Mouse (Mus musculus): Measurements from ENCODE around the gene Pptc7. TPM values are rescaled to one million over a fixed set of nuclear protein-coding genes. Genes with fewer than 3 reads are reported as not detected.
A peak's percentile ranks its signal among the peaks of the same experiment; 100 is the strongest.

Pptc7 gene
- 10 to 100 TPM; 65.9 to 69.7 (median 68.8) TPM for total RNA-seq (2022)

DNA sequence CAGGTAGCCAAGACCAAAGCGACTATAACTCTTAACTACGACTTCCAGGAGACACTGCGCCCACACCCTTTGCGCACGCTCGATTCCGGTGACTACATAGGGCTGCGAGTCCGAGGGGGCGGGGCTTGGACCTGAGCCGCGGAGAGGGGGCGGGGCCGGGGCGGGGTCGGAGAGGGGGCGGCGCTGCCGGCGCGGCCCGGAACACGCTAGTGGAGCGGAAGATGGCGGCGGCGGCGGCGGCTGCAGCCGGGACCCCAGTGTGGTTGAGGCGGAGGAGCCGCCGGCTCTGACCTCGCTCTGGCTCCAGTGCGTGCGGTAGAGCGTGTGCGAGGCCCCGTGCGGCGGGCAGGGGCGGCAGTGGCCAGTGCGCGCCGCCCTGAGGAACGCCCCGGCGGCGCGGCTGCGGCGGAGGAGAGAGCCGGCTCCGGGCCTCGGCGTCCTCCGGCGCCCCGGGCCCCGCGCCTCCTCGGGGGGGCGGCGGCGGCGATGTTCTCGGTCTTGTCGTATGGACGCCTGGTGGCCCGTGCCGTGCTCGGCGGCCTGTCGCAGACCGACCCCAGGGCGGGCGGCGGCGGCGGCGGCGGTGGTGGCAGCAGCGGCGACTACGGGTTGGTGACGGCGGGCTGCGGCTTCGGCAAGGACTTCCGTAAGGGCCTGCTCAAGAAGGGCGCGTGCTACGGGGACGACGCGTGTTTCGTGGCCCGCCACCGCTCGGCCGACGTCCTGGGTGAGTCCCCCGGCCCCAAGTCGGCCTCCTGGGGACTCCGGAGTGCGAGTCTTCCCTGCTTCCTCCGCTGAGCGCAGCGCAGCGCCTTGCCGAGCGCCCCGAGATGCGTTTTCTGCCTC is at the start of gene Pptc7:
Pptc7 (plus strand) TSS at position 183 of the 846 bp plus-strand sequence.
- peak; percentile 85 for DNase-seq

DNA sequence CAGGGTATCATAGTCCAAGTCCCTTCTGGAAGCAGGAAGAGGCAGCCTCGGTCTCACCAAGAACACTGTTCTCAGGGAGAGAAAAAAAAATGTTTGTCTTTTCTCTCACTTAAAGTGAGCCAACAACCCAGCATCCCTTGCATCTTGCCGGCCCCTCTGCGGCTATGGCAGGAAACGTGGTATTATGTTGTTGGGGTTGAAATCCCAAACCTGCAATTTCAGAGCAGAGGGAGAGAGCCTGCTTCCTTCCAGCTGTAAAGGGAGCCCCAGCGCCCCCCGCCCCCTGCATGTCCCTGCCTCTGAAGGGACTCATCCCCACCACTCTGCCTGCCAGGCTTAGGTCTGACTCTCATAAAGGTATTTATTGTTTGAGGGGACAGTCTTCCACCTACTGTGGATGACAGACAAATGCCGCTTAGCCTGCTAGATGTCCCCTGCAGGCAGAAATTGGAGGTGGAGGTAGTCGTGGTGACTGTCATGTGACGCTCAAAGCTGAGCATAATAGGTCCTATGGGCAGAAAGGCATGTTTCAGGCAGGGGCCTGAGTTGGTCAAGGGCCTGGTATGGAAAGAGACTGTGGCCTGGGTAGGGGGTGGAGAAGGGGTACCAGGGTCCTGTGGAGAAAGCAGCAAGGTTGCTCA is 48.8 kb upstream of the Pptc7 start:
- DNase-seq = no peak

DNA sequence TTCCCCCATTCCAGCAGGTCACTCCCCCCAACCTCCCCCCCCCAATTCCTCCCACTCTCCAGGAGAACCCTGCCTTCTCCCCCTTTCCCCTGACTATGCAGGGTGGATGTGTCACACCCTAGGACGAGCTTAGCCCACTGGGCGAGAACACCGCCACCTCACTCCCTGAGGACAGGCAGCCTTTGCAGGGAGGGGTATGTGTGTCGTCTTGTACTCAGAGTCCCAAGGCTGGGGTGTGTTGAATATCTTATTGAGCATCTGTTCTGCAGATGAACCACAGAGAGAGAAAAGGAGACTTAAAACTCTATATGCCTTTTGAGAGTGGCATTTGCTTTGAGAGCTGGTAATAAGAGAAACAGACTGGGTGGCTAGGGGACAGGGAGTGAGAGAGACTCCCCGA is 47.0 kb upstream of the Pptc7 start:
- DNase-seq = no peak

DNA sequence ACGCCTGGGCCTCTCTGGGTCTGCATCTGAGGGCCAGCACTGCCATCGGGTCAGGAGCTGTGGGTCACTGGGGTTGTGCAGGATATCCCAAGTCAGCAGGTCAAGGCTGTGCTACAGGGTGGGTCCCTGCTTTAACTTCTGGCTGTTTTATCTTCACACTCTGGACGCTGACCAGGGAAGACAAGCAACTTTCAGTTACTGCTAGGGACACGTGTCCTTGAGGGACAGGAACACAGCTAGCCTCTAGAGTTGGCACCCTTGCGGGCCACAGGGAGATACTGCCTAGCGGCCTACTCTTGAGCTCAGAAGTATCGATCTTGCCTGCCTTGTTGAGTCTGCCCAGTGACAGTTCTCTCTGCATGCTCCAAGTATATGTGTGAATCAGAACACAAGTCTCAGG is 44.5 kb upstream of the Pptc7 start:
- DNase-seq = no peak

DNA sequence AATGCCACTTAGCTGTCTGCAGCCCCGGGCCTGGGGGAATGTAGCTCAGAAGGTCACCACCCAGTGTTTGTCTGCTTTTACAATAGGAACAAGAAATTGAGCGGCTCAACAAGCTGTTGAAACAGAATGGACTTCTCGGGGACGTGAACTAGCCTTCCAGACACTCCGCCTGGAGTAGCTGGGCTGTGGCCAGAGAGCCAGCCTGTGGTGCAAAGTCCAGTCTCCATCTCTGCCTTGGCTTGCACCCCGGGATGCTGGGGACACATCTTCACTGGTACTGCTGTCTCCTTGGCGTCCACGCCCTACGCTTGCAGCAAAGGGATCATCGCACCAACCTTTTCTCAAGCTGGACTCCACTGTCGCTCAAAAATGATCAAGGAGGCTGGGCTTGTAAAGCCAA is 43.6 kb upstream of the Pptc7 start:
- no peak for DNase-seq

DNA sequence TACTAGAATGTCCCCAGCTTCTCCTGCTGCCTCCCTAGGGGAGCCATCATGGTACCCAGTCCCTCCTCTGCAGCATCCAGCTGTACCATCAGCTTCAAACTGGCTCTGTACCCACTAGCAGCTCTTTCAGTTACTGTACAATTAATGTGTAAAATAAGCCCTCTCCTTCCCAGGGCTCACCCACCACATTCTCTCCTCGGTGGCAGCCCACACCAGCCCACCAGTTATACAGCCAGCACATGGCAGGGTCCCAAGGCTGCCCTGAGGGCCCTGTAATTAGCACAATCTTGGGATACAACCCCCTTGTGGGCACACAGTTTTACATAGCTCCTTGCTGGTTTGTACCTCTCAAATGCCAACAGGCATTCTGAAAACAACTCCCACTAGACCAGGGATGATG is 43.2 kb upstream of the Pptc7 start:
- DNase-seq = no peak

DNA sequence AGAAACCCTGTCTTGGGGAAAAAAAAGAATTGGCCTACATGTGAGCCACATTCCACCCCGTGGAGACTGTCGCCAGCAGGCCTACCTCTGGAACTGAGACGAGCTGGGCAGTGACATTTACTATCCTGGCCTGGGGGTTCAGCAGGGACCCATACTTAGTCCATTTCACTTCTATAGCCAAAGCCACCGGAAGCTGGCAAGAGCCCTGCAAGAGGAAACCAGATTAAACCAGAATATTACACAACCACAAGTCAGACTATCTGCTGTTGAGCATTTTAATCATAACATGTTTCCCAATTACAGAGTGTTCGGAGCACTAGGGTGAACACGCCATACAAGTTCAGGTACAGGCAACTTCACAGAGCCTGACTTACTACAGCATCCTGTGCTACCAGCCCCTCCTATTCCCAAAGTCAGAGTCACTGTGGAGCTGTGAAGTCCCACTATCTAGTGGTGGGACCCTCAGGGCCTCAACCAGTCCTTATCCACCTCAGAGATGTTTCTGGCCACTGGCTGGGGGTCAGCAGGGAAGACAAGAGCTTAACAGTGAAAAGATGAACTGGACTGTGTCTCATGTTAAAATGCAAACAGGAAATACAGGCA is 41.5 kb upstream of the Pptc7 start:
- no peak for DNase-seq

DNA sequence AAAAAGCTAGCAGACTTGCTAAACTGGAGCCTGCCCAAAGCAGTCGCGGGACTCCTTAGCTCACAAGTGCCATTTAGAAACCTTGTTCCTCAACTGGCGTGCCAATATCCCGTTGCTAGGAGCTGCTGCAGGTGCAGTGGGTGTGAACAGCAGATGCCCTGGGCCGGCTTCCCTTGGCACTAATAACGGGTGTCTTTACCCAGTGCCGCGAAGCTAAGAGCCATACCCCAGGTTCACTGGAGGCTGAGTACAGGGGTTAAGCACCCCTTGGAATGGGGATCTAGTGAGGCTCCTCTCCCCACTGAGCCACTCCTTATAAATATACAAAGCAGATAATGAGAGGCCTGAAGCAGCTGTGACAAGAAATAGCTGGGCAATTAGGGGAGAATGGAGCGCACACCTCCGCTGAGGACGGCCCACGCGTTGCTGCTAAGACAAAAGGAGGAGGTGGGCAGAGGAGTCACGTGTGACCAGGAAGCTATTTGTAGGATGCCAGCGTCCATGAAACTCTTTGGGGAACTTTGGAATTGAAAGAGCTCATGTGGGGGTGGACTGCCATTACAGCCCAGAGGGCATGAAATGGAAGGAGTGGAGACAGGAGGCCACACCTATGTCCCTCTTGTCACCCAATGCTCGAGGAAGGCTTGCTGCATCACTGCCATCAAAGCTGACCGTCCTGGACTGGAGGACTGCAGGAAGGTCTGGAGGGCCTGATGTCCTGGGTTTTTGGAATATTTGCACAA is 40.2 kb upstream of the Pptc7 start:
- DNase-seq = no peak

DNA sequence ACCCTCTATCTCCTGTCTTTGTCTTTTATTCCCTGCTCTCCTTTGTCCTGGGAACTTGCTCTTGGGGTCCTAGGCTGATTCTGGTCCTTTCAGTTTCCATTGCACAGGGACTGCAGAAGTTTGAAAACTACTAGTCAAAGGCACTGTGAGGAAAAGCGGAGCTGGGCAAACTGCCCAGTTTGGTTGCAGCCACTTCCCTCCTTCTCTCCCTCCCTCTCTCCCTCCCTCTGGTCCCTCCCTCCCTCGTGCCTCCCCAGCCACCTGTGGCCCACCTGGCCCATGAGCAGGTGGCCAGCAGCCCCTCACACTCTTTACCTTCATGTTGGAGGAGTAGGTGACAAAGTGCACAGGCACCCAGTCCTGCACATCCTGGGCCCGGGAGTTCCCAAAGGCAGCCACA is 39.0 kb upstream of the Pptc7 start:
- DNase-seq = no peak

DNA sequence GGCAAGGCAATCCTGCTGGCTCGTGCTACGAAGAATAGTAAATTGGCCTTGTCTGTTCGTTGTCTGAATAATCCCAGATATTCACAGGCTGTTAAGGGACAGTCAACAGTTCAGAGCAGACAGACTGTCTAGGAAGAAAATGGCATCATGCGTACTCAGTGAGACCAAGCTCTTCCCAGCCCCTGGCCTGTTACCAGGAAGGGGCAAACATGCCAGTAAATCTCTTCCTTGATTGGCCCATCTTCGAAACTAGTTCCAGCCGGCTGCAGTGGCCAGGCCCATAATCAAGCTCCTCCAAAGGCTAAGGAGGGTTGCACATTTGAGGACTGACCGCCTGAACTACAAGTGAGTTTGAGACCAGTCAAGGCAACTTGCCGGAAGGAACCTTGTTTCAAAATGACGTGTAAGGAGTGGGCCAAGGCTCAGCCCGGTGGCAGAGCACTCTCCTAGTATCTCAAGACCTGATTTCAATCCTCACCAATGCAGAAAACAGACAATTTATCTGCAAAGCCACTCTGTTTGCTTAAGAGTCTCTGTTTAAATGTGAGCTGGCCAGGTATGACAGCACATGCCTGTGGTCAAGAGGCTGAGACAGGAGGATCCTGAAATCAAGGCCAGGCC is 37.5 kb upstream of the Pptc7 start:
- no peak for DNase-seq

DNA sequence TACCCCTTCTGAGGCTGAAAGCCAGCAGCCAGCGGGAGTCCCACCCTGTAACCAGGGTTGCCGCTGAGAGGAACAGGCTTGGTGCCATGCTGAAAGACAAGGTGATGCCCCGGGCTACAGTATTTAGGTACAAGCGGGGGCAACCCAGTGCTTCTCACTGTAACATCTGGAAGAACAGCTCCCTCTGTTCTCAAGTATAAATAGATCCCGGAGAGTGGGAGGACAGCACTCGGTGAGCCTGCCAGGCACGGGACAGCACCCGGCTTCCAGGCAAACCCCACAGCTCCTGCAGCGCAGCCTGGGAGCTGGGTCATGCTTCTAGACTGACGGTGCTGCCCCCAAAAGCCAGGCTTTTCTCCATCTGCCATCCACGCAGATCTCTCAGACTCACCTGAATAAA is 36.6 kb upstream of the Pptc7 start:
- DNase-seq = no peak

DNA sequence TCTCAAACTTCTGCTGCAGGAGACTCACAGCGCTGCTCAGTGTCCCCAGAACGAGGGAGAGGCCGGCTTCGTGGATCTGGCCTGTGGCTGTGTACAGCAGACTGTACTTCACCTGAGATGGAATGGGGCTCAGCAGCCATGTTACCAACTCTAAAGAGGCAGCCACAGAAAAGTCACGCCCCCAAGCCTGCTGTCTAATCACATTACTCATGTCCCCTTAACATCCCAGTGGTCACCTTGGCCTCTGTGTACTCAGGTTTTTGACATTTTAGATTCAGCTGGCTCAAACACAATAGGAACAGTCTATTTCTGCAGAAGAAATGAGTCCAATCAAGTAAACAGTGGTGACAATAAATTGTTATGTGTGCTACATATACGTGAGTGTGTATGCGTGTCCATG is 36.2 kb upstream of the Pptc7 start:
- no peak for DNase-seq

DNA sequence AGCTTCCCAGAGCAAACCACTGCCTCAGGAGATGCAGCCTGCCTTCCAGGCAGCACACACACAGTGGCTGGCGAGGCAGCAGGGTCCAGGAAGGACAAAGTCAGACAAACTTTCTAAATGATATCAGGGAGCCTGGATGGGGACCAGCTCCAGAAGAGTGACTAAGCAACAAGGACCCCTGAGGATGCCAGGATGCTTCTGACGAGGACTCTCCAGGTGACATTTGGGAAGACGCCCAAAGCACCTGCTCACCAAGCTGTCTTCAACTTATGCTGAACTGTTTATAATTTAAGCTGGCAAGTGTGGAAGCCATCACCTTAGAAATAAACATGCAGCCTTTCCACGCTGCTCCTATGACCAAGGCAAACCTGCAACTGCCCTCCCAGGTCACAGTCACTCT is 34.9 kb upstream of the Pptc7 start:
- no peak for DNase-seq

DNA sequence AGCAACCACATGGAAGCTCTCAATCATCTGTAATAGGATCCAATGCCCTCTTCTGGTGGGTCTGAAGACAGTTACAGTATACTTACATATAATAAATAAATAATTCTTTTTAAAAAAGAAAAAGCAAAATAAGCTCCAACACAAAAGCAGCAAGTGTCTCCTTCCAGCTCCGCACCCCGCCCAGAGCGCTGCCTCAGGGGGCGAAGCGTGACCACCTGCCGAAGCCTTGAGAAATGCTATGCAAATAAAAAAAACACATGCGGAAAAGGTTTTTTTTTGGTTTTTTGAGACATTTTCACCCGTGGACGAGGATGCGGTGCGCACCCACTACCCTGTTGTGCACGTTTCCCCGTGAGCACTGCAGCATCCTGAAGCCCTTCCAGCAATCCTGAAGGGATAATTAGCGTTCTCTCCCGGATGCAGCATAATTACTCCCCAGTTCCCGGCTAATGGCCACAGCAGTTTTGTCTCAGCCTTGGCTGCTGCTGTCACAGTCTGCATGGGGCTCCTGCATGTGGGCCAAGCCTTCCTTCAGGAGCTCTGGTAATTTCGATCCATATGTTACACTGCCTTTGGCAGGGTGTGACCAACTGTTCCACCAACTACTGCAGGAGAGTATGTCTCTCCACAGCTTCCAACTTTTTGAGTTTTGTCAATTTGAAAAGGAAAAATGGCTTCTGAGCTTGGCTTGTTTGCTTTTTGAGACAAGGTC is 32.1 kb upstream of the Pptc7 start:
- no peak for DNase-seq

DNA sequence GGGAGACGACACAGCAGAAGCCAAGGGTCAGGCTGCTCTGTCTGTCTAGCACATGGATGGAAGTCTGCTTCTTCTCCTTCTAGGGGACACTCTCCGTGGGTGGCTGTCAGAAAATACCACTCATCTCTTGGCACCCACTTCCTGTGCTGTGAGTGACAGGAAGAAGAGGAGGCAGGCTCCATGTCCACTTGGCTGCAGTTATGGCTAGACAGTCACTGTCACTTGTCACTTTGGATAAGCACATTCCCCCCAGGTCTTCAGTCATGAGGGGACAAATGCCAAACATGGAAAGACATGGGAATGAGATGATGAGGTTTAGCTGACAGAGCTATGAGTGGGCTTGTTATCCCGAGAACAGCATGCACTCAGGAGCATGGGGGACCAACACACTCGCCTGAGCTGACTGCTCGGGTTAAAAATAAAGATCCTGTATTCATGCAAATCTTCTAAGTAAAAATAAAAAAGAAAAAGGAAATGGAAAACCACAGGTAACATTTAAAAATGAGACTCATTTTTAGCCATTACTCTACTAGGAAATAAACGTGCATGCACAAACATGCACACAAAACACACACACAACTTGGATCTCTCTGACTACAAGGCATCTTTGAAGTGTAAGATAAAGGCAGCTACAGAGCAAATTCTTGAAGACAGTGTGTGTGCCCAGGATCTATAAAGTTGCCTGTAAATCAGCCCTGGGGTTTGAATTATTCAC is 26.0 kb upstream of the Pptc7 start:
- DNase-seq = no peak

DNA sequence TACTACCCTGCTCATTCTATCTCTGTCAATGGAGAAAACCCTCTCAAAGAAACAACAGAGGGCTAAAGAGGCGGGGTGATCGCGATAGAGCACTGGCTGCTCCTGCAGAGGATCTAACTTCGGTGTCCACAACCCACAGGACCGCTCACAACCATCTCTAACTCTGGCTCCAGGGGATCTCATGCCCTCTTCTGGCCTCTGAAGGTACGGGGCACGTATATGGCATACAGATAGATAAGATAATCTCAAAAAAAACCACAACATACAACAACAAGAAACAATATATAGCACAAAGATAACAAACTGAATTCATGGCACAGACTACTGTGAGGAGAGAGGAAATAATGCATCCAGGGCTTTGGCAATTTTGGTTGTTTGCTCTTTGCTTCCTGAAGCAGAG is 22.1 kb upstream of the Pptc7 start:
- DNase-seq = no peak

DNA sequence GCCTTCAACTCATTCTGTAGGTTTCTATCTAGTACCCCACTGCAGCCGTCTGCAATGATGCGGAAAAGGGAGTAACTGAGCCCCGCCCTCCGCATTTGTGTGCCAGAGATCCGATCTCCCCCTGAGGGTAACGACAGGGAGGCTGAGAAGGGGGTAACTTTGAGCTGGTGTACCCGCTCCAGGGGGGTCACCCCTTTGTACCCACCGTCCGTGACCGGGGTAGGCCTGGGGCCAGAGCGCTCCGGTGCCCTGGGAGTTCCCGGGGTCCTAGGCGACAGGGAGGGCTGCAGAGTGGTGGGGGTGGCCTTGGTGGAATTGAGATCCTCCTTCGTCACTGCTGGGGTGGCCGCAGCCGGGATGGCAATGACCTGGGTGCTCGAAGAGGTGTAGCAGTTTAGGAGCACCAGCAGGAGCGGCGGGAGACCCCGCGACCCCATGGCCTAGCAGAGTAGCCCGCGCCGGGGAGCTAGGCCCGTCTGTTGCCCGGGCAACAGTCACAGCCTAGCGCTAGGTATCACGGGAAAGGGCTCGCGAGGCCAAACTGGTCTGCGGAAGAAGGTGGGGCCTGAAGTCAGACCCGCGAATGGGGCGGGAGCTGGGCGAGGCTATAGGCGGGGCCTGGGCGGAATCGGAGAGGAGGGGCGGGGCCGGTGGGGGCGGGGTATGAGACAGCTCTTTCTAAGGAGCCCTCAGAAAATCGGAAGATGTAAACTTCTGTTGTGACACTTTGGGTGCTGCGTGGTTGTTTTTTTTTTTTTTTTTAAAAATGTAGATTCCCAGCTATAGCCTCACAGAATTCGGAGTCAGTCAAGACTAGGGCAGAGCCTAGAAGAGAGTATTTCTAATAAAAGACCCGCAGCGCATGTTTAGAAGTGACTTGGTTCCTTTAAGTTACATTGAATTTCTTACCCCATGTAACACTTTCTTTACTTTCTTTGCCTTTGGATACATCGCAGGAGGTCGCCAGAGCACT is 19.9 kb upstream of the Pptc7 start, which contains the start of gene Tctn1:
Tctn1 (minus strand) TSS at position 528 of the 973 bp plus-strand sequence.
- peak; percentile 85 for DNase-seq

DNA sequence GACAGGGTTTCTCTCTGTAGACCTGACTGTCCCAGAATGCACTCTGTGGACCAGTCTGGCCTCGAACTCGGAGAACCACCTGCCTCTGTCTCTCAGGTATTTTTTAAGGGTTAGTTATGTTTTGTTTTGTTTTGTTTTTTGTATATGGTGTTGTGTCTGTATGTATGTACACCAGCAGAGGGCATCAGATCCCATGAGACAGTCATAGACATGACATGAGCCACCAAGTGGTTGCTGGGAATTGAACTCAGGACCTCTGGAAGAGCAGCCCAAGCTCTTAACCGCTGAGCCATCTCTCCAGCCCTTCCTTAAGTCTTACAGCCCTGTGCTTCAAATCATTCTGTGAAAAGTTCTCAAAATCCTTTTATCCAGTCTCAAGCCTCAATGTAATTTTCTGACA is 19.0 kb upstream of the Pptc7 start:
- DNase-seq = no peak

DNA sequence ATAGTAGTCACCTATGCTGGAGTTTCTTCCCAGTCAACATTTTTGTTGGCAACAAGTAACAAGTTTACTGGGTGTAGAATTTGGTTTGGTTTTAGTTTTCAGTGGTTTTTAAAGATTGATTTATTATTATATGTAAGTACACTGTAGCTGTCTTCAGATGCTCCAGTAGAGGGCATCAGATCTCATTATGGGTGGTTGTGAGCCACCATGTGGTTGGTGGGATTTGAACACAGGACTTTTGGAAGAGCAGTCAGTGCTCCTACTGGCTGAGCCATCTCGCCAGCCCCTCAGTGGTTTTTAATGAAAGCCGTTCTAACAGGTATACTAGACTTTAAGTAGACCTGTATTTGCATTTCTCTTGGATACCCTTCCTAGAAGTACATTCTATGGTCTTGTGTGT is 18.2 kb upstream of the Pptc7 start:
- DNase-seq = no peak

DNA sequence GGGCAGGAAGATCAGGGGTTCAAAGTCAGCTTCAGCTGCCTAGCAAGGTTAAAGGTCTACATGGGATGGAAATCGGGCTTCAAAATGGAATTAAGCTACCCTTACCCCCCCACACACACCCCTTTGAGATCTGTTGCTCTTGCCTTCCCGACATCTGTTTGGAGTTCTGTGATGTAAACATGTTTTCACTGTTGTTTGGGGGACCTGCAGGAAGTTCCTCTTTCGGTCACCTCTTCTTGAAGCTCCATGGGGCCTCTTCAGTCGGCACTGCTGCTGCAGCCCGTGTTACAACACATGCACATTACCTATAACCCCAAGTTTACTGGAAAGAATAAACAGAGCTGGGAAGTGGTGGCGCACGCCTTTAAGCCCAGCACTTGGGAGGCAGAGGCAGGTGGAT is 17.0 kb upstream of the Pptc7 start:
- no peak for DNase-seq

Measured in adrenal gland, adult 8-10 months (tissue).